Mouse (Mus musculus) left cerebral cortex, adult 8-10 months (tissue): ENCODE data around the gene Eif5a. TPM values are rescaled to one million over a fixed set of nuclear protein-coding genes. Genes with fewer than 3 reads are reported as not detected.
A peak's percentile ranks its signal among the peaks of the same experiment; 100 is the strongest.

Source experiments
- DNase-seq, 2 experiments: peaks; one replicate each; pipeline ENCODE4 v3.0.0; 2022; ENCODE audit warnings: low spot score in 2 of 2
- microRNA-seq, 2 experiments: library from miRNA; unstranded; fragments of <30 nt; microRNA quantifications; one replicate each; pipeline ENCODE4 v1.2.0; 2022
- total RNA-seq, 4 experiments: library from RNA; stranded (reverse); gene quantifications; 2 replicates each; pipeline ENCODE4 v1.2.4; 2022

Gene Eif5a
- total RNA-seq, 4 experiments from 2014 or later: 413 to 430 (median 416) TPM

GRCm38 (mm10) chr11:69876867-69877266 is 44.9 kb downstream of the Eif5a start:
- peak; percentile 43 to 53 for DNase-seq

DNA sequence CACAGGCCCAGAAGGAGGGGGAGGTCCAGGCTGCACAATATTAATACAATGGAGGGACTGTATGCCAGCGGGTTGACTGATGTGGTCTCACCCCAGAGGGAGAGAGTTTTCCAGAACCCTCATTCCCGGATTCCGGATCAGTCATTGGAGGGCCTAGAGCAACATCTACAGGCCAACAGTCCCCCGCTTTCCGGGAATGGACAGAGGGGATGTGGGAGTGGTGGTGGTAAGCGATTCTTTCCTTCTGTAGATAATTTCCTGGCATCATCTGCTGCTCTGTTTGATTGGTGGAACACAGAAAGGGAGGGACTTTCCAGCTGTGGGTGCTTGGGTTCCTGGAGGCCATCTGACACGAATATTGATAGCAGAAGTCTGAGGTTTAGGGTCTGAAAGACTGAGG is 45.6 kb downstream of the Eif5a start:
- no peak for DNase-seq

DNA sequence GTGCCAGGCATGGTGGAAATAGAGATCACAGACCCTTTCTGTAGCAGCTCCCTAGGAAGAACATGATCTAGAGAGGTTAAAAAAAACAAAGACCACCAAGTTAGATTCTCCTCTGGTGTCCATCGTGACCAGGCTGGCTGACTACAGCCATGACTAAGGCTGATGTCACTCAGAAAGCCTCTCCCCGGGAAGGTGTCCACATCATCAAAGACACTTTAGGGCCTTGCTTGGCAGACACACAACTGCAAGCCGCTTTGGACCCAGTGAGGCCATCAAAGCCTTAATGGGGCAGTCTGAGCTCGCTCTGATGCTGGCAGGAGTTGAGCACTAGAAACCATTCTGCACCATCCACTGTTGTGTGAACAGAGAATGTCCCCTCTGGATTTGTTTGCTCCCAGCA is 49.3 kb downstream of the Eif5a start:
- DNase-seq: no peak

GRCm38 (mm10) chr11:69871822-69872221 is 49.9 kb downstream of the Eif5a start:
- DNase-seq: no peak

- no peak for DNase-seq
These were observed 51.3 kb downstream of the Eif5a start for GRCm38 (mm10) chr11:69870289-69871069.

DNA sequence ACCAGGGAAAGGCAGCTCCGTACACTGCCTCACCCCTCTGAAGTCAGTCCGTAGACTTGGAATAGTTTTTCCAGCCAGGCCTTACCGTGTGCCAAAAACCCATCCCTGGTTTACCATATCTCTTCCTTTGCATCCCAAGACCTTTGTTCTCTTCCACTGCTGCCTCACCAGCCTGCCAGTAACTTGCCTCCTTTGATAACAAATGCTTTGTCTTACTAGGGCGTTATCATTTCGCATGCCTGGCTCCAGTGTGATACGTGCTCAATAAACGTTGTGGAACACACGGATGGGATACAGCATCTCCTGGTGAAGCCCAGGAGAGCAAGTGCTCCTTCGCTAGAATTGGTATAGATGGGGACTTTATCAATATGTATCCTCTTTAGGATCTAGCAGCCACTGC is 54.4 kb downstream of the Eif5a start:
- DNase-seq: no peak

Small RNAs within 50 kb of the gene (microRNA-seq; reads per million reads assigned to microRNA genes)
- 0 reads per million in 2 experiments for gene Mir6924

Other genes with a start within 250 kb of the Eif5a start
- gene Eif4a1, start 249.5 kb downstream of the Eif5a start, total RNA-seq: 100 to 1,000 TPM; 268 to 307 (median 295) TPM
- gene Senp3, start 239.9 kb downstream of the Eif5a start, total RNA-seq: 10 to 100 TPM; 72.6 to 96.8 (median 83.6) TPM
- 1 to 10 TPM; 2.5 to 4.2 (median 3.2) TPM for gene Tnfsf13, start 236.2 kb downstream of the Eif5a start, total RNA-seq
- gene Tnfsf12, start 226.1 kb downstream of the Eif5a start, total RNA-seq: 10 to 100 TPM; 10.2 to 15.1 (median 11.7) TPM
- gene Tnfsfm13, start 225.9 kb downstream of the Eif5a start, total RNA-seq: 1 to 10 TPM; 1.5 to 2.0 (median 1.8) TPM
- gene Polr2a, start 163.3 kb downstream of the Eif5a start, total RNA-seq: 10 to 100 TPM; 48.6 to 56.4 (median 51.3) TPM
- not detected for gene Slc35g3, start 160.0 kb downstream of the Eif5a start, total RNA-seq
- 100 to 1,000 TPM; 138 to 158 (median 147) TPM for gene Zbtb4, start 156.0 kb downstream of the Eif5a start, total RNA-seq
- gene Chrnb1, start 126.0 kb downstream of the Eif5a start, total RNA-seq: 1 to 10 TPM in 2 of 4 experiments, under 1 TPM in 2; 0.51 to 1.2 (median 0.92) TPM
- gene Fgf11, start 120.1 kb downstream of the Eif5a start, total RNA-seq: 10 to 100 TPM; 18.8 to 22.3 (median 19.7) TPM
- under 1 TPM in 2 of 4 experiments, not detected in 2; 0.16 to 0.20 TPM for gene Tmem102, start 116.3 kb downstream of the Eif5a start, total RNA-seq
- not detected for gene Gm39566, start 106.7 kb downstream of the Eif5a start, total RNA-seq
- not detected for gene Spem2, start 103.5 kb downstream of the Eif5a start, total RNA-seq
- under 1 TPM in 3 of 4 experiments, not detected in 1; 0.43 to 0.74 (median 0.49) TPM for gene Spem1, start 99.8 kb downstream of the Eif5a start, total RNA-seq
- gene Nlgn2, start 84.2 kb downstream of the Eif5a start, total RNA-seq: 100 to 1,000 TPM; 217 to 228 (median 217) TPM
- gene Tmem256, start 83.4 kb downstream of the Eif5a start, total RNA-seq: 100 to 1,000 TPM; 117 to 147 (median 123) TPM
- 10 to 100 TPM; 16.0 to 20.0 (median 18.6) TPM for gene Plscr3, start 75.6 kb downstream of the Eif5a start, total RNA-seq
- gene Tnk1, start 63.2 kb downstream of the Eif5a start, total RNA-seq: under 1 TPM in 3 of 4 experiments, not detected in 1; 0.26 to 0.46 (median 0.30) TPM
- not detected for gene Tmem95, start 43.9 kb downstream of the Eif5a start, total RNA-seq
- gene Kctd11, start 40.6 kb downstream of the Eif5a start, total RNA-seq: 1 to 10 TPM; 1.0 to 2.0 (median 1.2) TPM
- not detected for gene Acap1, start 26.4 kb downstream of the Eif5a start, total RNA-seq
- gene 2810408A11Rik, start 21.0 kb downstream of the Eif5a start, total RNA-seq: 1 to 10 TPM in 1 of 4 experiments, under 1 TPM in 3; 0.39 to 1.1 (median 0.56) TPM
- gene Neurl4, start 20.9 kb downstream of the Eif5a start, total RNA-seq: 100 to 1,000 TPM in 3 of 4 experiments, 10 to 100 TPM in 1; 97.6 to 122 (median 112) TPM
- gene Gps2, start 8.1 kb downstream of the Eif5a start, total RNA-seq: 10 to 100 TPM; 27.1 to 37.6 (median 32.4) TPM
- gene Ybx2, start 13.8 kb upstream of the Eif5a start, total RNA-seq: 1 to 10 TPM; 5.1 to 9.6 (median 6.1) TPM
- 1 to 10 TPM; 4.8 to 5.4 (median 5.1) TPM for gene Slc2a4, start 26.2 kb upstream of the Eif5a start, total RNA-seq
- gene Cldn7, start 42.8 kb upstream of the Eif5a start, total RNA-seq: not detected
- 100 to 1,000 TPM; 108 to 126 (median 118) TPM for gene Ctdnep1, start 59.2 kb upstream of the Eif5a start, total RNA-seq
- 100 to 1,000 TPM in 1 of 4 experiments, 10 to 100 TPM in 3; 78.7 to 101 (median 87.1) TPM for gene Elp5, start 60.6 kb upstream of the Eif5a start, total RNA-seq
- 100 to 1,000 TPM; 218 to 247 (median 236) TPM for gene Gabarap, start 69.2 kb upstream of the Eif5a start, total RNA-seq
- gene Phf23, start 73.8 kb upstream of the Eif5a start, total RNA-seq: 10 to 100 TPM; 49.6 to 59.9 (median 51.8) TPM
- 10 to 100 TPM; 28.0 to 36.9 (median 32.9) TPM for gene Dvl2, start 78.6 kb upstream of the Eif5a start, total RNA-seq
- gene Acadvl, start 93.5 kb upstream of the Eif5a start, total RNA-seq: 10 to 100 TPM; 57.9 to 68.3 (median 61.2) TPM
- gene Dlg4, start 95.0 kb upstream of the Eif5a start, total RNA-seq: 100 to 1,000 TPM; 721 to 849 (median 797) TPM
- gene Asgr1, start 132.1 kb upstream of the Eif5a start, total RNA-seq: 1 to 10 TPM in 2 of 4 experiments, under 1 TPM in 2; 0.77 to 2.4 (median 1.5) TPM
- not detected for gene Asgr2, start 170.7 kb upstream of the Eif5a start, total RNA-seq
- gene Mgl2, start 208.4 kb upstream of the Eif5a start, total RNA-seq: 1 to 10 TPM in 1 of 4 experiments, under 1 TPM in 3; 0.57 to 1.1 (median 0.76) TPM
- gene Clec10a, start 234.2 kb upstream of the Eif5a start, total RNA-seq: 1 to 10 TPM in 3 of 4 experiments, under 1 TPM in 1; 0.96 to 3.3 (median 2.7) TPM